Mouse (Mus musculus) ZHBTc4 (cell line): ENCODE measurements at regions not wholly inside any gene's neighbourhood (a gene's known extent, or its start where the extent isn't known, plus 50 kb on each side); places are given as distances from the start of the nearest gene placed in this dataset.
A peak's percentile ranks its signal among the peaks of the same experiment; 100 is the strongest.

Experiments
- DNase-seq: peaks from one replicate; pipeline ENCODE4 v3.0.0-alpha.2; 2011; ENCODE audit warnings: low read depth, low spot score

- DNase-seq: no peak
Measured at GRCm38 (mm10) chr3:50652265-50652664, 208.9 kb upstream of the Slc7a11 start.

- no peak for DNase-seq
Measured at GRCm38 (mm10) chr3:50643068-50643467, 199.7 kb upstream of the Slc7a11 start.

GRCm38 (mm10) chr3:50639907-50640323, 196.5 kb upstream of the Slc7a11 start:
- no peak for DNase-seq

- DNase-seq: no peak
Measured at GRCm38 (mm10) chr3:50634457-50635075, 191.2 kb upstream of the Slc7a11 start.

- no peak for DNase-seq
Measured at GRCm38 (mm10) chr3:50631286-50631685, 187.9 kb upstream of the Slc7a11 start.

GRCm38 (mm10) chr3:50628092-50628696, 184.8 kb upstream of the Slc7a11 start:
- DNase-seq: no peak

- DNase-seq: peak; percentile 85
Measured at GRCm38 (mm10) chr3:50621176-50621575, 177.8 kb upstream of the Slc7a11 start.

- DNase-seq: no peak
Measured at GRCm38 (mm10) chr3:50619061-50619460, 175.6 kb upstream of the Slc7a11 start.

GRCm38 (mm10) chr3:50615384-50616285, 172.2 kb upstream of the Slc7a11 start:
- DNase-seq: no peak

- DNase-seq: no peak
Measured at GRCm38 (mm10) chr3:50613011-50613410, 169.6 kb upstream of the Slc7a11 start.

- DNase-seq: no peak
Measured at GRCm38 (mm10) chr3:50609341-50610012, 166.1 kb upstream of the Slc7a11 start.

GRCm38 (mm10) chr3:50607736-50608135, 164.3 kb upstream of the Slc7a11 start:
- no peak for DNase-seq

- DNase-seq: no peak
Measured at GRCm38 (mm10) chr3:50606986-50607385, 163.6 kb upstream of the Slc7a11 start.

- DNase-seq: no peak
Measured at GRCm38 (mm10) chr3:50605750-50606149, 162.3 kb upstream of the Slc7a11 start.

- DNase-seq: no peak
Measured at GRCm38 (mm10) chr3:50603182-50603581, 159.8 kb upstream of the Slc7a11 start.

GRCm38 (mm10) chr3:50595732-50596131, 152.3 kb upstream of the Slc7a11 start:
- DNase-seq: peak; percentile 59

GRCm38 (mm10) chr3:50584323-50584722, 140.9 kb upstream of the Slc7a11 start:
- no peak for DNase-seq

- no peak for DNase-seq
Measured at GRCm38 (mm10) chr3:50583475-50583874, 140.1 kb upstream of the Slc7a11 start.

- no peak for DNase-seq
Measured at GRCm38 (mm10) chr3:50574388-50574787, 131.0 kb upstream of the Slc7a11 start.

- no peak for DNase-seq
Measured at GRCm38 (mm10) chr3:50570027-50570426, 126.6 kb upstream of the Slc7a11 start.

GRCm38 (mm10) chr3:50569565-50569964, 126.2 kb upstream of the Slc7a11 start:
- no peak for DNase-seq

GRCm38 (mm10) chr3:50554150-50554549, 110.7 kb upstream of the Slc7a11 start:
- no peak for DNase-seq
